Comparison of ENCODE assay signal across 18 mouse cellular contexts in genomic region chr3:79413492-79413891, GRCm38 (mm10).
"Had no signal": no experiment of that assay in that cellular context is flagged by ENCODE, and none has a peak within 500 bp of the region (broad histone marks: within the 10 kb centered on the region; RNA-seq: fewer than 3 reads in every experiment).

No protein-coding gene starts in this region.

- H3K27ac ChIP-seq: midbrain, embryonic 13.5 days; midbrain, embryonic 15.5 days; neural tube, embryonic 13.5 days; neural tube, embryonic 15.5 days had no signal

- H3K36me3 ChIP-seq: midbrain, embryonic 13.5 days; midbrain, embryonic 15.5 days; neural tube, embryonic 13.5 days; neural tube, embryonic 15.5 days had no signal

- H3K9me3 ChIP-seq: midbrain, embryonic 13.5 days; midbrain, embryonic 15.5 days; neural tube, embryonic 13.5 days; neural tube, embryonic 15.5 days had no signal

- H3K4me2 ChIP-seq: lung, embryonic 14.5 days; midbrain, embryonic 11.5 days; midbrain, embryonic 13.5 days; midbrain, embryonic 15.5 days; neural tube, embryonic 13.5 days; neural tube, embryonic 15.5 days had no signal

- ATAC-seq: midbrain, embryonic 13.5 days; midbrain, embryonic 15.5 days had no signal

- DNase-seq: lung, adult 18-20 months; lung, embryonic 14.5 days; lung, postnatal 10 days; lung, postnatal 4 days; retina, postnatal 1 day; right cerebral cortex, adult 18-20 months; right cerebral cortex, postnatal 25 days; right cerebral cortex, postnatal 4 days; spleen, adult 18-20 months; thymus, adult 18-20 months; thymus, postnatal 14 days; thymus, postnatal 36 days had no signal

- H3K27me3 ChIP-seq: midbrain, embryonic 13.5 days; midbrain, embryonic 15.5 days; neural tube, embryonic 13.5 days; neural tube, embryonic 15.5 days had no signal

- H3K4me3 ChIP-seq: midbrain, embryonic 13.5 days; midbrain, embryonic 15.5 days; myocyte; neural tube, embryonic 13.5 days; neural tube, embryonic 15.5 days had no signal

- H3K9ac ChIP-seq: lung, embryonic 14.5 days; midbrain, embryonic 13.5 days; midbrain, embryonic 15.5 days; neural tube, embryonic 13.5 days; neural tube, embryonic 15.5 days had no signal
